Mouse (Mus musculus) stomach, embryonic 16.5 days (tissue): Measurements from ENCODE around the gene Tmem175. TPM values are rescaled to one million over a fixed set of nuclear protein-coding genes. Genes with fewer than 3 reads are reported as not detected.
A peak's percentile ranks its signal among the peaks of the same experiment; 100 is the strongest.

Experiments used
- ATAC-seq: fragments of 200-750 bp; cut with Nextera tagmentation; 2 replicates; pipeline ENCODE4 v1.8.0; 2017; ENCODE audit warnings: moderate number of reproducible peaks, moderate TSS enrichment; ENCODE audit not compliant: insufficient read depth, low FRiP score
- H3K27ac ChIP-seq: fragments of 300-500 bp; sonication (generic); 2 replicates; pipeline ENCODE4 v1.5.1; 2014; ENCODE audit warnings: low read length
- H3K27me3 ChIP-seq: fragments of 300-500 bp; sonication (generic); 2 replicates; pipeline ENCODE4 v1.6.1; 2014; ENCODE audit warnings: low read length, control low read depth, mixed read lengths; ENCODE audit not compliant: control insufficient read depth, insufficient read depth
- H3K36me3 ChIP-seq: fragments of 300-500 bp; sonication (generic); 2 replicates; pipeline ENCODE4 v1.6.1; 2014; ENCODE audit warnings: low read length; ENCODE audit not compliant: control insufficient read depth, insufficient read depth
- H3K4me1 ChIP-seq: fragments of 300-500 bp; sonication (generic); 2 replicates; pipeline ENCODE4 v1.6.1; 2014; ENCODE audit warnings: low read length, control low read depth, mixed read lengths; ENCODE audit not compliant: control insufficient read depth, insufficient read depth
- H3K4me2 ChIP-seq: fragments of 300-500 bp; sonication (generic); 2 replicates; pipeline ENCODE4 v1.6.1; 2014; ENCODE audit warnings: low read depth, low read length, mixed read lengths
- H3K4me3 ChIP-seq: fragments of 300-500 bp; sonication (generic); replicated peaks from 2 replicates; pipeline ENCODE4 v1.5.1; 2014; ENCODE audit warnings: mild to moderate bottlenecking, low read length
- H3K9ac ChIP-seq: fragments of 300-500 bp; sonication (generic); 2 replicates; pipeline ENCODE4 v1.6.1; 2014; ENCODE audit warnings: low read length
- H3K9me3 ChIP-seq: fragments of 300-500 bp; sonication (generic); replicated peaks from 2 replicates; pipeline ENCODE4 v1.6.1; 2016; ENCODE audit warnings: low read length, control low read depth; ENCODE audit not compliant: control insufficient read depth
- WGBS: fragments of 180-500 bp; shearing (Covaris S2); extraction: QIAGEN DNeasy Blood & Tissue Kit; methylation state at CpG from one replicate; pipeline ENCODE4 v1.1.7; 2014; 5-methylcytosine and 5-hydroxymethylcytosine counted together
- polyA plus RNA-seq: library from polyadenylated mRNA; unstranded; fragments of >200 nt; fragmentation: Nextera tagmentation; extraction: Ambion mirVana; gene quantifications from 2 replicates; pipeline ENCODE4 v1.2.1, GENCODE M21; 2015

Gene Tmem175
- polyA plus RNA-seq, 1 experiment from 2014 or later = 27.1 TPM

DNA sequence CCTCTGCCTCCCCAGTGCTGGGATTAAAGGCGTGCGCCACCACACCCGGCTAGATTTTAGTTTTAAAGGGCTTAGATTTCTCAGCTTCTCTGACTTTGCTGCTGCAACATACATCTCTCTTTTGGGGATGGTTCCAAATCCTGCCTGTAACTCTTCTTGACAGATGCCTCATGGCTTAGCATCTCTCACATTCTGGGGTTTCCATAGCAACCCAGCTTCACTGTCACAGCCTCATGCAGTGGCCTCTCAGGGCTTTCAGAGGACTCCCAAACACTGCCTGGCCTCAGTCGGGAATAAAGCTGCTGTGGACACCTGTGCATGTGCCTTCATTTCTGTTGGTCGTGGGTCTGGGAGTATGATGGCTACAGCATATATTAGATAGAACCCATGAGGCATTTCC is 59.5 kb downstream of the Tmem175 start:
- Histone ChIP-seq H3K4me2 (no peak overlapping the region), H3K4me3 (no peak overlapping the region), H3K4me1 (no peaks in the 10 kb centered on the region), H3K9ac (no peak overlapping the region), H3K9me3 (no peaks in the 10 kb centered on the region), H3K27me3 (no peaks in the 10 kb centered on the region), H3K36me3 (no peaks in the 10 kb centered on the region), H3K27ac (no peak overlapping the region)
- no peak for ATAC-seq
- 76% methylated on average over 5 of the region's 5 CpGs for WGBS

DNA sequence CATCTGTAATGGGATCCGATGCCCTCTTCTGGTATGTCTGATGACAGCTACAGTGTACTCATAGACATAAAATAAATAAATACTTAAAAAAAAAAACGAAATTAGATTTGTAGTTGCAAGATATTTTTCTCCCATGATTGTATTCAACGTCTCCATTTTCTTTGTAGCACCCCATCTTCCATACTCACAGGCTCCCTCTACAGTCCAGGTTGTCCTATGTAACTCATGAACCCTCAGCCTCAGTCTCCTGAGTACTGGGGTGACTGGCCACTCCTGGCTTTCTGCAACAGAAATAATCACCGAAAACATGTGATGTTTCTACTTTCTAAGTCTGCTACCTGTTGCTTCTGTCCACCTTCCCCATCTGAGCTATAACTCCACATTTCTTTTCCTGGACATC is 61.6 kb downstream of the Tmem175 start:
- Histone ChIP-seq H3K36me3 (no peaks in the 10 kb centered on the region), H3K9me3 (no peaks in the 10 kb centered on the region), H3K27ac (no peak overlapping the region), H3K27me3 (no peaks in the 10 kb centered on the region), H3K4me1 (peaks cover 11% of the 10 kb centered on the region), H3K4me2 (no peak overlapping the region), H3K4me3 (no peak overlapping the region), H3K9ac (no peak overlapping the region)
- no peak for ATAC-seq
- 64% methylated on average over 4 of the region's 4 CpGs for WGBS

DNA sequence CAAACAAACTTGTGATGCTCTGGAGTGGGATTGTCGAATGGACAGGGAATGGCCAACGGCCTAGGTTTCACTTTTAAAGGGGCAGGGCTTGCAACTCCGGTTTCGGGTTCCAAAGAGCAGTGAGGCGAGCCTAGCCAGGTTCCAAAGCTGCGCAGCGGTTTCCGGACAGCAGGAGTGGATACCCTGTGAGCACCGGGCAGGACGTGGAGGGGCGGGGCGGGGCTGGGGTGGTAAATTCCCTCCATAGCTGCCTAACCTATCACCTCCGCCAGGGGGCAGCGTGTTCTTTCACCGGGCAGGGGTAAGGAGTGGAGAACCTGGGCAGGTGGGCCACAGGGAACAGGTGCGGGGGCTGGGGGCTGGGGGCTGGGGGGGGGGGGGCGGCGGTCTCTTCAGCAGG is 62.7 kb downstream of the Tmem175 start, which contains the start of gene Fgfrl1:
Gene Fgfrl1 (plus strand): TSS at position 112 of the 400 bp plus-strand sequence.
- peaks cover 16% of the 10 kb centered on the region for H3K4me1 ChIP-seq
- no peaks in the 10 kb centered on the region for H3K9me3 ChIP-seq
- 2% methylated on average over 16 of the region's 18 CpGs for WGBS
- H3K4me2 ChIP-seq = peak within 1 kb of the TSS; percentile 83
- H3K27me3 ChIP-seq = no peaks in the 10 kb centered on the region
- ATAC-seq = 0 out of 2 replicates have a peak, but pooled peaks have one; percentile 8
- peak within 1 kb of the TSS; percentile 81 for H3K4me3 ChIP-seq
- H3K27ac ChIP-seq = no peak within 1 kb of the TSS
- peak within 1 kb of the TSS; percentile 81 for H3K9ac ChIP-seq
- no peaks in the 10 kb centered on the region for H3K36me3 ChIP-seq

DNA sequence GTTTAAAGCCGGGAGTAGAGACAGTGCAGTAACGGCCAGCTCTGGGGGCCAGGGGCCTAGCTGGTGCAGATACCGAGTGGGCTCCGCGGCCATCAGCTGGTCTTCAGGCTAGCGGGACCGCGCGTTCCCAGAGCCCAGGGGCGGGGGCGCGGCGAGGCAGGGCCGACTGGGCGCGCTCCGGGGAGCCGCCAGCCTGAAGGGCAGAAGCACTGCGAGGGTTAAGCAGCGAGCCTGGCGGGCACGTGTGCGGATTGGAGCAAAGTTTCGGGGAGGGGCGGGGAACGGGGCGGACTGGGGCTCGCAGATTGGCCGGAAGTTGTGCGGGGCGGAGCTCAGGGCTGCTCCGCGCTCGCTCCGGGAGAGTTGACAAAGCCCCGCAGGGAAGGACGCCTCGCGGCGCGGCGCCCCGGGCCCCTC is 64.3 kb downstream of the Tmem175 start:
- peak overlapping the region; percentile 89 for H3K9ac ChIP-seq
- no peaks in the 10 kb centered on the region for H3K9me3 ChIP-seq
- ATAC-seq = peak; percentile 96
- H3K4me1 ChIP-seq = peaks cover 19% of the 10 kb centered on the region
- no peaks in the 10 kb centered on the region for H3K27me3 ChIP-seq
- under 1% methylated on average over 37 of the region's 43 CpGs for WGBS
- no peaks in the 10 kb centered on the region for H3K36me3 ChIP-seq
- peak overlapping the region; percentile 83 for H3K4me2 ChIP-seq
- H3K4me3 ChIP-seq = peak overlapping the region; percentile 81
- H3K27ac ChIP-seq = peak overlapping the region; percentile 50; the same call in 1 of the 2 replicates

GRCm38 (mm10) chr5:108694352-108695261 is 65.0 kb downstream of the Tmem175 start:
- Histone ChIP-seq H3K4me2 (peak overlapping the region; percentile 83), H3K36me3 (no peaks in the 10 kb centered on the region), H3K9me3 (no peaks in the 10 kb centered on the region), H3K27ac (peak overlapping the region; percentile 50), H3K4me3 (peak overlapping the region; percentile 81), H3K9ac (peak overlapping the region; percentile 89), H3K27me3 (no peaks in the 10 kb centered on the region), H3K4me1 (peaks cover 19% of the 10 kb centered on the region)
- under 1% methylated on average over 96 of the region's 99 CpGs for WGBS
- ATAC-seq = peak; percentile 33

DNA sequence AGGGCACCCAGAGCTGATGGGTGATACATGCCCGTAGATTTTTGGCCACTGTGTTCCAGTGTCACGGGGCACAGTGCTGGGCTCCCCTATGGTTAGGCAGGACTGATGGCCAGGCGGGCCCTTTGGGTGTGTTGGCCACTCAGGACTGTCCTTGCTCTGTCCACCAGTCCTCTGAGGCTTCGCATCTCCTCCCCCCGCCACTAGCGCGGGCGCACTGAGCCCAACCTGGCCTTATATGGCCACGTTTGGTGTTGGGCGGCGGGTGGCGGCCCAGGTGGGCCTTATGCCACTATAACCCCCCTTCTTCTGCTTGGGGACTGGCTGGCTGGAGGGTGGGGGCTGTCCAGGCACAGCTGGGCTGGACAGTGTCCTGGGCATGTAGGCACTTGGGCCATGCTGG is 66.3 kb downstream of the Tmem175 start:
- Histone ChIP-seq H3K27me3 (no peaks in the 10 kb centered on the region), H3K9me3 (no peaks in the 10 kb centered on the region), H3K4me1 (peaks cover 19% of the 10 kb centered on the region), H3K9ac (no peak overlapping the region), H3K36me3 (no peaks in the 10 kb centered on the region), H3K4me3 (no peak overlapping the region), H3K27ac (no peak overlapping the region), H3K4me2 (no peak overlapping the region)
- no peak for ATAC-seq
- 92% methylated on average over 12 of the region's 12 CpGs for WGBS

DNA sequence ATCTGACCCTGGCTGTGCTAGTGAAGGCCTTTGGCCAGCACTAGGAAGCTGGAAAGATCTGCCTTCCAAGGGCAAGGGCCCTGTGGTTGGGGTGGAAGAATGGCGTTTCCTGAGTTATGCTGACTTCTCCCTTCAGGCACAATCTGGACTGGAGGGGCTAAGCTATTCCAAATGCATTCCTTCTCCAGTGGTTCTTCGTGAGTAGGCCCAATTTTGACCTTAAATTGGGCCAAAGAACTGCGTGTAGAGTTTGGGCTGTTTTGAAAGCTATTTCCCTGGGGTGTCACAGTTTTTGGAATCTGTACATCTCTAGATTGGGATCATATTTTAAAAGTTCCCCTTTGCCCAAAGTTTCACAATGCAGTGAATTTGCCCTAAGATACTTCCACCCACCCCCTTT is 67.0 kb downstream of the Tmem175 start:
- no peak for ATAC-seq
- 81% methylated on average over 3 of the region's 3 CpGs for WGBS
- H3K27me3 ChIP-seq = no peaks in the 10 kb centered on the region
- no peak overlapping the region for H3K9ac ChIP-seq
- H3K4me3 ChIP-seq = no peak overlapping the region
- no peak overlapping the region for H3K4me2 ChIP-seq
- H3K36me3 ChIP-seq = no peaks in the 10 kb centered on the region
- no peak overlapping the region for H3K27ac ChIP-seq
- peaks cover 19% of the 10 kb centered on the region for H3K4me1 ChIP-seq
- no peaks in the 10 kb centered on the region for H3K9me3 ChIP-seq

DNA sequence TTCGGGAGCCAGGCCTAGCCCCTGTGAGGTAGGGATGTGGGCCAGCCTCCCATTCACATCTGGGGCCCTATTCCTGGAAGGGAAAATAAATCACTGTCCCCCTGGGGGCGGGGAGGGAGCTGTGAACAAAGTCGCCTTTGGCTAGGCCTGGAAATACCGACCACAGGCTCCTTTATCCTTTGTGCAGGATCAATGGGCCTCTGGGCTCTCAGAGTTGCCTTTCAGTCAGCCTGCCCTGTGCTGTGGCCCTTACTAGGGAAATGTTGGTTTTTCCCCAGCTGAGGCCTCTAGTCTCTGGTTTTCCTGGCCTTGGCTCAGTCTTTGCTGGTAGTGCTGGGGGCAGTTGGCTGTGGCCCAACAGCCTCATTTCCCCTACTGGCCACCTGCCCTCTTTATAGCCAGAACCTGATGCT is 67.8 kb downstream of the Tmem175 start:
- Histone ChIP-seq H3K4me3 (no peak overlapping the region), H3K9ac (peak overlapping the region; percentile 53), H3K4me2 (peak overlapping the region; percentile 14; the same call in 1 of the 2 replicates), H3K27me3 (no peaks in the 10 kb centered on the region), H3K36me3 (no peaks in the 10 kb centered on the region), H3K4me1 (peaks cover 19% of the 10 kb centered on the region), H3K27ac (no peak overlapping the region), H3K9me3 (no peaks in the 10 kb centered on the region)
- no peak for ATAC-seq
- WGBS = 29% methylated on average over 4 of the region's 4 CpGs
